In the genomic region with DNA sequence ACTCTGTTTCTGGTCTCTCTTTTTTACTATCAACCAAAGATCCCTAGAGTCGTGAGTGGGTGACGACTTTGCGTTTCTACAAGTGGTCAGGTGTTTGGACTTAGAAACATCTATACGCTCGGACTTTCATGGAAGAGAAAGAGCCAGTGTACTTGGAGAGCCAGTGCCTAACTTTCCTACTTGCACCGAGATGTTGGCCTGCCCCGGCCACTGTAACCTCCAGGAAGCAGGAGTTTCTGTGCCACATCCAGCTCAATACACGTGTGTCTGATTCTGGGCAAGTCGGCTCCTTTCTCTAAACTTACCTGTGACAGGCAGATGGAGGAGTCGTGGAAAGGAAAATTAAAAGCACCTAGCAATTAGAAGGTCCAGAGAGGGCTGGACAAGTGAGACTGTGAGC, we compare ENCODE assay signal across 8 mouse cellular contexts. TPM values are rescaled to one million over a fixed set of nuclear protein-coding genes. Genes with fewer than 3 reads are reported as not detected.
DNase-seq lines count a peak whose midpoint lies in the region; ATAC-seq and TF ChIP-seq lines count a peak whose summit lies in the region.

A gene (plus strand): TSS at position 301 of the 400 bp plus-strand sequence.

- H3K27ac ChIP-seq in lung, embryonic 14.5 days (ENCODE audit: low read depth): no peak within 1 kb of the TSS
- no peak within 1 kb of the TSS for H3K27ac ChIP-seq in forebrain, embryonic 15.5 days (replicated peaks)
- H3K27ac ChIP-seq in hindbrain, embryonic 16.5 days (ENCODE audit: low read depth, low read length): no peak within 1 kb of the TSS
- H3K27ac ChIP-seq in neural tube, embryonic 13.5 days (replicated peaks): no peak within 1 kb of the TSS

- H3K9ac ChIP-seq in lung, embryonic 14.5 days: peak within 1 kb of the TSS; percentile 28; the same call in 1 of the 2 replicates
- peak within 1 kb of the TSS; percentile 46 for H3K9ac ChIP-seq in forebrain, embryonic 15.5 days (replicated peaks)
- H3K9ac ChIP-seq in hindbrain, embryonic 16.5 days (ENCODE audit: low read depth, low read length): peak within 1 kb of the TSS; percentile 72
- peak within 1 kb of the TSS; percentile 75 for H3K9ac ChIP-seq in neural tube, embryonic 13.5 days

- 0 out of 2 replicates have a peak, but pooled peaks cover 2% of the 10 kb centered on the region for H3K36me3 ChIP-seq in lung, embryonic 14.5 days (ENCODE audit: insufficient read depth)
- H3K36me3 ChIP-seq in forebrain, embryonic 15.5 days: 0 out of 2 replicates have a peak, but pooled peaks cover 8% of the 10 kb centered on the region
- H3K36me3 ChIP-seq in hindbrain, embryonic 16.5 days (ENCODE audit: control insufficient read depth, insufficient read depth, low read length): peaks cover 4% of the 10 kb centered on the region; the same call in 1 of the 2 replicates
- H3K36me3 ChIP-seq in neural tube, embryonic 13.5 days: peaks cover 11% of the 10 kb centered on the region; the same call in 1 of the 2 replicates

- peaks cover 4% of the 10 kb centered on the region for H3K4me1 ChIP-seq in lung, embryonic 14.5 days (ENCODE audit: insufficient read depth)
- peaks cover 26% of the 10 kb centered on the region for H3K4me1 ChIP-seq in forebrain, embryonic 15.5 days
- H3K4me1 ChIP-seq in hindbrain, embryonic 16.5 days (ENCODE audit: control insufficient read depth, insufficient read depth, low read depth, low read length): peaks cover 23% of the 10 kb centered on the region
- peaks cover 38% of the 10 kb centered on the region for H3K4me1 ChIP-seq in neural tube, embryonic 13.5 days (replicated peaks)

- no peak for ATAC-seq in lung, embryonic 14.5 days (ENCODE audit: insufficient read depth)
- ATAC-seq in forebrain, embryonic 15.5 days (replicated peaks): no peak
- ATAC-seq in hindbrain, embryonic 16.5 days: 0 out of 2 replicates have a peak, but pooled peaks have one; percentile 0
- ATAC-seq in neural tube, embryonic 13.5 days (ENCODE audit: low read depth): no peak

- no peak for DNase-seq in lung, embryonic 14.5 days
- DNase-seq in lung, postnatal 25 days (ENCODE audit: low spot score): no peak
- DNase-seq in thymus, postnatal 25 days: no peak
- no peak for DNase-seq in ovary, postnatal 36 days (ENCODE audit: low spot score)
- DNase-seq in spleen, postnatal 4 days (ENCODE audit: low spot score in 2 of 2): no peak

- H3K27me3 ChIP-seq in lung, embryonic 14.5 days (ENCODE audit: insufficient read depth, low read length): peaks cover 86% of the 10 kb centered on the region
- H3K27me3 ChIP-seq in forebrain, embryonic 15.5 days: peaks cover 73% of the 10 kb centered on the region
- peaks cover 52% of the 10 kb centered on the region for H3K27me3 ChIP-seq in hindbrain, embryonic 16.5 days (replicated peaks; ENCODE audit: control insufficient read depth, insufficient read depth, low read length)
- H3K27me3 ChIP-seq in neural tube, embryonic 13.5 days: peaks cover 99% of the 10 kb centered on the region

- H3K4me3 ChIP-seq in lung, embryonic 14.5 days (ENCODE audit: low read depth, low read length): peak within 1 kb of the TSS; percentile 39
- peak within 1 kb of the TSS; percentile 42 for H3K4me3 ChIP-seq in forebrain, embryonic 15.5 days
- H3K4me3 ChIP-seq in hindbrain, embryonic 16.5 days (ENCODE audit: low read length): peak within 1 kb of the TSS; percentile 51
- peak within 1 kb of the TSS; percentile 45 for H3K4me3 ChIP-seq in neural tube, embryonic 13.5 days

- 6% methylated on average over 10 of the region's 10 CpGs for WGBS in lung, embryonic 14.5 days
- 2% methylated on average over 10 of the region's 10 CpGs for WGBS in forebrain, embryonic 15.5 days
- WGBS in hindbrain, embryonic 16.5 days: 5% methylated on average over 10 of the region's 10 CpGs
- 2% methylated on average over 10 of the region's 10 CpGs for WGBS in neural tube, embryonic 13.5 days

- H3K9me3 ChIP-seq in lung, embryonic 14.5 days (ENCODE audit: low read depth, low read length): no peaks in the 10 kb centered on the region
- H3K9me3 ChIP-seq in forebrain, embryonic 15.5 days: no peaks in the 10 kb centered on the region
- no peaks in the 10 kb centered on the region for H3K9me3 ChIP-seq in hindbrain, embryonic 16.5 days (ENCODE audit: control insufficient read depth, low read length)
- no peaks in the 10 kb centered on the region for H3K9me3 ChIP-seq in neural tube, embryonic 13.5 days

- TF ChIP-seq CTCF in lung, embryonic 14.5 days (IDR thresholded peaks at IDR 0.05; ENCODE audit: low read depth): no peak

- H3K4me2 ChIP-seq in lung, embryonic 14.5 days: peak within 1 kb of the TSS; percentile 77
- peak within 1 kb of the TSS; percentile 67 for H3K4me2 ChIP-seq in forebrain, embryonic 15.5 days (replicated peaks)
- H3K4me2 ChIP-seq in hindbrain, embryonic 16.5 days (ENCODE audit: low read length): peak within 1 kb of the TSS; percentile 95
- peak within 1 kb of the TSS; percentile 77 for H3K4me2 ChIP-seq in neural tube, embryonic 13.5 days

RNA-seq across cellular contexts. Expression of the gene that starts here (rescaled TPM):
- 0.61 and 1.1 TPM in 2 replicates for polyA plus RNA-seq in lung, embryonic 14.5 days (2014; fragmentation: Nextera tagmentation; extraction: Ambion mirVana)
- polyA plus RNA-seq in forebrain, embryonic 15.5 days (2015; fragmentation: Nextera tagmentation; extraction: Ambion mirVana): 2.0 and 2.2 TPM in 2 replicates
- polyA plus RNA-seq in hindbrain, embryonic 16.5 days (2015; fragmentation: Nextera tagmentation; extraction: Ambion mirVana): 6.2 TPM in 2 replicates
- polyA plus RNA-seq in neural tube, embryonic 13.5 days (2015; fragmentation: Nextera tagmentation; extraction: Ambion mirVana): 5.3 and 6.9 TPM in 2 replicates
